Mouse (Mus musculus): ENCODE measurements around the gene Napb.

Gene Napb

GRCm38 (mm10) chr2:148689444-148690140 lies 42.7 kb downstream of the Napb start:
- no peak for DNase-seq (ENCODE audit: extremely low read depth, low read depth, low spot score)

DNA sequence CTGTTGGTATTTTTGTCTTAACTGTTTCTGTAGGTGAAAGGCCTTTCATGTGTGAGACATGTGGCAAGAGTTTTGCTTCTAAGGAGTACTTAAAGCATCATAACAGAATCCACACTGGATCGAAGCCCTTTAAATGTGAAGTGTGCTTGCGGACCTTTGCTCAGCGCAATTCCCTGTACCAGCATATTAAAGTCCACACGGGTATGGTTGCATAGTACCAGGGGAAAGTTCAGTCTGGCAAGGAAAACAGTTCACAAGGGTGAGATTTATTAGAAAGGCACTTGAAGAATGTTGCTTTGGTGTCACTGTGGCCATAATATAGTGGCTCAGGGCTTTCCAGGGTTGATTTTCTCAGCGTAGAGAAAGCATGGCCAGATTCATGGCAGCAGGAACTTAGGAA lies 44.3 kb downstream of the Napb start:
- no peak for DNase-seq (ENCODE audit: extremely low read depth, low read depth, low spot score)

- DNase-seq (ENCODE audit: extremely low read depth, low read depth, low spot score): no peak
These were observed 45.4 kb downstream of the Napb start for GRCm38 (mm10) chr2:148686862-148687261.

GRCm38 (mm10) chr2:148685709-148686108 lies 46.6 kb downstream of the Napb start:
- DNase-seq (ENCODE audit: extremely low read depth, low read depth, low spot score): peak; percentile 75

DNA sequence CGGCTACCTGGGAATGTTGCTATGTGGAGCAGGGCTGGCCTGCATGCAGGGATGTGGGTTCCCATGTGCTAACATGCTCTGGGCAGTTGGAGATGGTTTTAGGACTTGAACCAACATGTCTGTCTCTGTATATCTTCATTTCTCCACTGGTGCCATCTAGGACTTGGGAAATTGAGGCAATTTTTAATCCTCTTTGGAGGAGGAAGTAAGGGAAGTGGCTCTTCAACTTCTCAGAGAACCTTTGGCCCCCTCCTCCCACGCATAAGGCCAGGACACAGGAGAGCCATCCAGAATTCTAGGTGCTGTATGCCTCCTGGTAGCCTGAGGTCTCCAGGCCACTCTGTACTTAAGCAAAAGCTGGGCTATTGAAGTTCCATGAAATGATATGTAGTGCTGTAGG lies 47.3 kb downstream of the Napb start:
- peak; percentile 81 for DNase-seq (ENCODE audit: extremely low read depth, low read depth, low spot score)

DNA sequence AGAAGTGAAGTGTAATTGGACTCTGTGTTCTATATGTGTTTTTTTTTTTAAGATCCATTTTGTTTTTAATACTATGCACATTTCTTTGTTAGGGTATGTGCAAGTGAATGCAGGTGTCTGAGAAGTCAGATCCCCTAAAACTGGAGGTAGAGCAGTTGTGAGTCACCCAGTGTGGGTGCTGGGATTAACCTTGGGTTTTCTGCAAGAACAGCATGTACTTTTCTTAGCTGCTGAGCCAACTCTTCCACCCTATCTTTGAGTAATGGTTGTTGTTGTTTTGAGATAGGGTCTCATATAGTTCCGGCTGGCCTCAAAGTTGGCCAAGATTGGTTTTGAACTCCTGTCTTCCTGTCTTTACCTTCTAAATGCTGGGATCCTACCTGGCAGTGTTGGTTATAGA lies 49.2 kb downstream of the Napb start:
- peak; percentile 68 for DNase-seq (ENCODE audit: extremely low read depth, low read depth, low spot score)

GRCm38 (mm10) chr2:148681461-148681891 lies 50.8 kb downstream of the Napb start:
- no peak for DNase-seq (ENCODE audit: extremely low read depth, low read depth, low spot score)

DNA sequence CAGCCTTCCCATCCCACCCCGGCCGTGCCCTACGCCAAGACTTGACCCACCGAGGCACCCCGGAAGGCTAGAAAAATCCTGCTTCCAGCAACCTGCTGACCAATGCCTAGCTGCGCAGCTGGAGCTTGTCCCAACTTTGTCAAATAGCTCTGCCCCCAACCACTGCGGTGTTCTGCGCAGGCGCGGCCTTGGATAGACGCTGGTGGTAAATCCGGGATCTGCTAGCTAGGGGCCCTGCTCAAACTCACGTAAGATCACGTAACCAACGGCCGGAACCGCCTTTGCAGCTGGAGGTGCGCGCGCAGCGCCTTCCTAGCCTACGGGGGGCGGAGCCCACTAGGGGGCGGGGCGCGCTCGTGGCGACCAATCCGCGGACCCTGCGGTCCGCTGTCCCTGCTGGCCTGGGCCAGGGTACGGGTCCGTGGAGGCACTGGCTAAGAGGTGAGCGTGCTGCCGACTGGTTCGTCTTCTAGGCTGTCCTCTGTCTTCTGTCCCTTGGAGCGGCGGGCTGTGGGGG lies 51.4 kb downstream of the Napb start, which contains the start of gene Gzf1:
Gene Gzf1 (plus strand): TSS at position 249 of the 517 bp plus-strand sequence.
- DNase-seq (ENCODE audit: extremely low read depth, low read depth, low spot score): peak; percentile 81

DNA sequence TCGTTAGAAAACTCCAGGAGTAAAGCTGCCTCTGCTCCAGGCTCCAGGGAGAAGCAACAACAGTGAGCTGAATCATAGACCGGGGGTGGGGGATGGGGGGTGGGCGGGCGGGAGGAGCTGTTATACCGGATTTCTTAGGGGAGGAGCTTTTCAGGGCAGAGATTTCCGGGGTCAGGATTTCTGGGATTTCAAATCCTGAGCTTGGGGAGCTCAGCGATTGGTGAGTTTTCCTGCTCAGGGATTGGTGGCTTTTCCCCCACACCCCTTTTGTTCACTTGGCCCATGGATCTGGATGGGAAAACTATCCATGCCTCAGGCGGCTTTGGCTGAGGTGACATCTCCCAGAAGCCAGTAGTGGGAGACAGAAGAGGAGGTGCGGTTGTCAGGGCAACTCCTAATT lies 52.9 kb downstream of the Napb start:
- DNase-seq (ENCODE audit: extremely low read depth, low read depth, low spot score): peak; percentile 85

DNA sequence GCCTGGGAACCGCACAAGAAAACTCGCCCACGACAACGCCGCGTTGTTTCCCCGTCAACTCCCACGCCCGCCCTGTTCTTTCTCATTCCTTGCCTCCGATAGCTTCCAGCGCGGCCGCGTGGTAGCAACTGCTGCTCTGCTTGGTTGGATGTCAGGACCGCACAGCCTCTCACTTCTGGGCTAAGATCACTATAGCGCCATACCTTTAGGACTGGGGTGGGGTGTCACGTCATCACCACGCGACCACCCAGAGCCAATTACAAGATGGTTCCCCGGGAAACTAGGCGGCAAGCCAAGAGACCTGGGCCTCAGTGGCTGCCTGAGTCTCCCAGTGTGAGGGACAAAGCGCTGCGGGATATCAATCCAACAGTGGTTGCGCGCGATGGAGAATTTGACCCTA lies 54.5 kb downstream of the Napb start:
- DNase-seq (ENCODE audit: extremely low read depth, low read depth, low spot score): no peak

- peak; percentile 76 for DNase-seq (ENCODE audit: extremely low read depth, low read depth, low spot score)
These were observed 59.8 kb downstream of the Napb start, which contains the start of gene Nxt1 for GRCm38 (mm10) chr2:148672199-148673096. Nxt1 (plus strand) TSS chr2:148672601.

- no peak for DNase-seq (ENCODE audit: extremely low read depth, low read depth, low spot score)
These were observed 68.8 kb downstream of the Napb start for GRCm38 (mm10) chr2:148663458-148663857.

DNA sequence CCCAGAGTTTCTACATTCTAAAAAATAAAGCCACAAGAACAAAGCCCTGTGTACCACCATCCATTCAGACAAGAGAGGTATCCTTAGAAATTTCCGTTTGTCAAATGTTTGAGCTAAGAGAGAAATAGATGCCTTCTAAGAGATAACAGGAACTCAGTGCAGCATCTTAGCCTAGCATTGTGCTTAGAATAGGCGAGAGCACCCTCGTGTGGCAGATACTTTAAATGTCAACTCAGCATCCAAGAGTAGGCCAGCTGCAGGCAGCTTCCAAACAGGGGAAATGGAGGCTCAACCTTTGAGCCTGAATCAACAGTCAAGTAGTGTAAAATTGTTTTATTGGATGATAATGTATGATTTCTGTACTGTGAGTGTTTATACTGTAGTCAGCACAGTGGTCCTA lies 77.3 kb downstream of the Napb start:
- DNase-seq (ENCODE audit: extremely low read depth, low read depth, low spot score): no peak

GRCm38 (mm10) chr2:148650587-148651357 lies 81.5 kb downstream of the Napb start:
- no peak for DNase-seq (ENCODE audit: extremely low read depth, low read depth, low spot score)

- no peak for DNase-seq (ENCODE audit: extremely low read depth, low read depth, low spot score)
These were observed 87.8 kb downstream of the Napb start for GRCm38 (mm10) chr2:148644421-148645000.

Measured in fat pad, adult 2 months (tissue).